In the genomic region with DNA sequence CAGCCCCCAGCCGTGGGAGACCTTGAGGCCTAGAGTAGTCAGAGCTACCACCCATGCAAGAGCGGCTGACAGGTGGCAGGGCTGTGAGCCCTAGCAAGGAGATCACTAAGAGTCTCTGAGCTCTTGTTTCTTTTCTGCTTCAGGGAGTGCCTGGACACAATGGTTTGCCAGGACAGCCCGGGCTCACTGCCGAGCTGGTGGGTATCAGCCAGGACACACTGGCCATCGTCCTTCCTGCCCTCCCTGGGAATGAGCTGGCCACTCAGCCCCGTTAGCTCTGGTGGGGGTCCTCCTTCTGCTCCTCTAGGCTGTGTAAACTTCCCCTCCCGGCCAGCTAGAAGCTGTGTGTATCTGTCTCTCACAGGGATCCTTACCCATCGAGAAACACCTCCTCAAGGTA, we compare ENCODE assay signal across 18 mouse cellular contexts. TPM values are rescaled to one million over a fixed set of nuclear protein-coding genes. Genes with fewer than 3 reads are reported as not detected.
DNase-seq lines count a peak whose midpoint lies in the region; TF ChIP-seq lines count a peak whose summit lies in the region.
"Had no signal": no experiment of that assay in that cellular context is flagged by ENCODE, and none has a peak within 500 bp of the region (broad histone marks: within the 10 kb centered on the region; RNA-seq: fewer than 3 reads in every experiment).

No protein-coding gene starts in this region.

- no peak overlapping the region for H3K4me3 ChIP-seq in layer of hippocampus, adult 2 months
- H3K4me3 ChIP-seq: heart, embryonic 10.5 days; limb, embryonic 15.5 days; liver, embryonic 15.5 days; neural tube, embryonic 12.5 days had no signal

- TF ChIP-seq CTCF in layer of hippocampus, adult 2 months (conservative IDR thresholded peaks at IDR 0.05), result no peak

- H3K27ac ChIP-seq in layer of hippocampus, adult 2 months, result no peak overlapping the region
- H3K27ac ChIP-seq: heart, embryonic 10.5 days; limb, embryonic 15.5 days; liver, embryonic 15.5 days; macrophage; neural tube, embryonic 12.5 days had no signal

- DNase-seq in gastrocnemius, postnatal 10 days, result peak; percentile 54
- no peak for DNase-seq in gastrocnemius, adult 8-10 months (ENCODE audit: low spot score in 2 of 2)
- peak; percentile 44 to 58 for DNase-seq in layer of hippocampus, postnatal 10 days (ENCODE audit: low spot score in 2 of 2)
- DNase-seq in layer of hippocampus, adult 2 months (ENCODE audit: low spot score in 2 of 2), result no peak
- peak; percentile 68 for DNase-seq in cerebellum, adult 8-10 months
- peak; percentile 75 to 77 for DNase-seq in cerebellum, postnatal 36 days
- DNase-seq in adrenal gland, adult (ENCODE audit: inconsistent age in 2 of 2, low spot score in 1 of 2), result no peak
- no peak for DNase-seq in kidney, postnatal 14 days
- DNase-seq: B cell, adult 2 months; kidney, adult 2 months; kidney, postnatal 36 days; layer of hippocampus, adult 9-11 months; right cerebral cortex, adult 18-20 months had no signal

RNA-seq across cellular contexts. Expression of a gene that starts 25.5 kb away (rescaled TPM):
- total RNA-seq in gastrocnemius, postnatal 10 days (2021), result 10 to 100 TPM; 29.3 to 31.7 TPM
- 10 to 100 TPM; 34.5 to 37.3 (median 37.0) TPM for total RNA-seq in gastrocnemius, adult 8-10 months (2022)
- total RNA-seq in layer of hippocampus, postnatal 10 days (2021), result 10 to 100 TPM; 37.4 to 39.7 TPM
- 10 to 100 TPM; 64.7 to 72.0 TPM for total RNA-seq in layer of hippocampus, adult 2 months (2021)

RNA-seq across cellular contexts. Expression of a gene that starts 29.2 kb away (rescaled TPM):
- 10 to 100 TPM; 61.7 to 92.4 TPM for total RNA-seq in gastrocnemius, postnatal 10 days (2021)
- 1 to 10 TPM; 1.6 to 4.1 (median 2.3) TPM for total RNA-seq in gastrocnemius, adult 8-10 months (2022)
- total RNA-seq in layer of hippocampus, postnatal 10 days (2021), result 10 to 100 TPM; 17.9 to 26.0 TPM
- 10 to 100 TPM; 14.5 to 15.2 TPM for total RNA-seq in layer of hippocampus, adult 2 months (2021)

Comparison
In these comparisons a context has a peak if more than half of its experiments do, and no peak if none do; other contexts are left out.
1. DNase-seq: peak in gastrocnemius, postnatal 10 days (single experiment), layer of hippocampus, postnatal 10 days (2 of 2), cerebellum, adult 8-10 months (single experiment) and cerebellum, postnatal 36 days (2 of 2); none in gastrocnemius, adult 8-10 months (0 of 2), layer of hippocampus, adult 2 months (0 of 2), adrenal gland, adult (0 of 2) and kidney, postnatal 14 days (single experiment).